Mouse (Mus musculus): ENCODE measurements around the gene Fcrlb. TPM values are rescaled to one million over a fixed set of nuclear protein-coding genes. Genes with fewer than 3 reads are reported as not detected.
A peak's percentile ranks its signal among the peaks of the same experiment; 100 is the strongest.

Gene Fcrlb
- polyA plus RNA-seq, 1 experiment, result not detected

GRCm38 (mm10) chr1:170896651-170897281 is 16.0 kb downstream of the Fcrlb start:
- Histone ChIP-seq H3K27ac (ENCODE audit: insufficient read depth, low read length) (no peak overlapping the region), H3K4me1 (ENCODE audit: control insufficient read depth, insufficient read depth, low read length) (no peaks in the 10 kb centered on the region), H3K4me3 (ENCODE audit: insufficient read depth, low read length) (no peak overlapping the region)
- no peak for TF ChIP-seq POLR2A (IDR thresholded peaks at IDR 0.05; ENCODE audit: low read depth, low read length)
- no peak for TF ChIP-seq CTCF (IDR thresholded peaks at IDR 0.05; ENCODE audit: borderline replicate concordance, insufficient read depth, low read length)

GRCm38 (mm10) chr1:170894603-170895602 is 17.8 kb downstream of the Fcrlb start:
- no peak for TF ChIP-seq POLR2A (IDR thresholded peaks at IDR 0.05; ENCODE audit: low read depth, low read length)
- no peak for TF ChIP-seq CTCF (IDR thresholded peaks at IDR 0.05; ENCODE audit: borderline replicate concordance, insufficient read depth, low read length)
- no peak overlapping the region for H3K4me3 ChIP-seq (ENCODE audit: insufficient read depth, low read length)

DNA sequence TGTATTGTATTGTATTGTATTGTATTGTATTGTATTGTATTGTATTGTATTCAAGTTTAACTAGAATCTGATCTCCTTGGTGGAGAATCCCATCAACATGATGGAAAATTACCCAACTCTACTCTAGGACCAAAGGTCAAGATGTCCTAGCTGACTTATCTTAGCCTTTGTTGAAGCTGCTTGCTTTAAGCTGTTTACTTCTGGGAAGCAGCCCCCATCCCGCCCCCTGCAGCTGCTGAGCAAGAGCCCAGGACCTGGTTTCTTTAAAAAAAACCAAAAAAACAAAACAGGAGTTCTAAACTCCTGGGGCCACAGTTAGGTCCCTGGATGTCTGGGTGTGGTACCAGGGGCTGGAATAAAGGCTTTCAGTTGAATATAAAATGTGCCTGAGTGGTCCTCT is 20.5 kb downstream of the Fcrlb start:
- H3K27ac ChIP-seq (ENCODE audit: insufficient read depth, low read length), result no peak overlapping the region

More at GRCm38 (mm10) chr1:170894603-170895602, 17.8 kb downstream of the Fcrlb start:
- H3K4me1 ChIP-seq (ENCODE audit: control insufficient read depth, insufficient read depth, low read length), result no peaks in the 10 kb centered on the region
- H3K27ac ChIP-seq (ENCODE audit: insufficient read depth, low read length), result no peak overlapping the region

GRCm38 (mm10) chr1:170891646-170892045 is 21.1 kb downstream of the Fcrlb start:
- Histone ChIP-seq H3K27ac (ENCODE audit: insufficient read depth, low read length) (no peak overlapping the region), H3K4me1 (ENCODE audit: control insufficient read depth, insufficient read depth, low read length) (peaks cover 7% of the 10 kb centered on the region; the same call in 1 of the 2 replicates), H3K4me3 (ENCODE audit: insufficient read depth, low read length) (no peak overlapping the region)
- TF ChIP-seq CTCF (IDR thresholded peaks at IDR 0.05; ENCODE audit: borderline replicate concordance, insufficient read depth, low read length) (no peak), POLR2A (IDR thresholded peaks at IDR 0.05; ENCODE audit: low read depth, low read length) (no peak)

More for the DNA sequence above, 20.5 kb downstream of the Fcrlb start:
- TF ChIP-seq POLR2A (IDR thresholded peaks at IDR 0.05; ENCODE audit: low read depth, low read length) (no peak), CTCF (IDR thresholded peaks at IDR 0.05; ENCODE audit: borderline replicate concordance, insufficient read depth, low read length) (no peak)
- H3K4me3 ChIP-seq (ENCODE audit: insufficient read depth, low read length), result no peak overlapping the region
- peaks cover 7% of the 10 kb centered on the region; the same call in 1 of the 2 replicates for H3K4me1 ChIP-seq (ENCODE audit: control insufficient read depth, insufficient read depth, low read length)

DNA sequence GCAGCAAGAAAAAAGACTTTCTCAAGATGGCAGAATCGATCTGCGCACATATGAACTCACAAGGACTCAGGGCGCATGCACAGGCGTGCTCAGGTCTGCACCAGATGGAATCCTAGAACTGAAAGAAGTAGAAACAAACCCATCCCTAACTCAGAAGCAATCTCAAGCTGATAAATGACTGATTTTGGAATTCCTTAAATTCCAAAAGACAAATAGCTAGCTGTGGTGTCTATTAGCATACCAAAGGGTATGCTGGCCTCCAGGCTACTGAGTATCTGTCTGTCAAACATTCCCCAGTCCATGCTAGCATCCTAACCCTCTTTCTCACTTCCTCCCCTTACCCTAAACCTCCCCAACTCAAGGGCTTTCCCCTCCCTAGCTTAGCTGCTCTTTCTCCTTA is 23.4 kb downstream of the Fcrlb start:
- H3K4me1 ChIP-seq (ENCODE audit: control insufficient read depth, insufficient read depth, low read length), result peaks cover 7% of the 10 kb centered on the region; the same call in 1 of the 2 replicates
- no peak overlapping the region for H3K27ac ChIP-seq (ENCODE audit: insufficient read depth, low read length)
- no peak overlapping the region for H3K4me3 ChIP-seq (ENCODE audit: insufficient read depth, low read length)
- TF ChIP-seq POLR2A (IDR thresholded peaks at IDR 0.05; ENCODE audit: low read depth, low read length), result no peak
- TF ChIP-seq CTCF (IDR thresholded peaks at IDR 0.05; ENCODE audit: borderline replicate concordance, insufficient read depth, low read length), result no peak

DNA sequence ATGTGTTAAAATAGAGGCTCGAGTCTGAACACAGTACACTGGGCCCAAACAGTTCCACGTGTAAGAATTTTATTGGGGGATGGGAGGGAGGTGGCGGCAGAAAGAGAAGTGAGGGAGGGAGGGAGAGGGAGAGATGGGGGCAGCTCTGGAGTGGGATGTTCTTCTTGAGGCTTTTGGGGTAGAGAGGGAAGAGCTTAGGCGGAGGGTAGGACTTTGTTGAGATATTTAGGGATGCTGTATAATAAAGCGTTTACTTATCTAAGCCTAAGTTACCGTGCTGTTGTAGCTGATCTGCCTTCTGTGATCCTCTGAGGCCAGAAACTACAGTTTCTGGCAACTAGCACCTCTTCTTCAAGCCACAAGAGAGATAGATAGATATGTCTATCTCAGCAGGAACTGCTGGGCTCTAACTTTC is 26.7 kb downstream of the Fcrlb start:
- Histone ChIP-seq H3K4me1 (ENCODE audit: control insufficient read depth, insufficient read depth, low read length) (peaks cover 7% of the 10 kb centered on the region; the same call in 1 of the 2 replicates), H3K4me3 (ENCODE audit: insufficient read depth, low read length) (no peak overlapping the region), H3K27ac (ENCODE audit: insufficient read depth, low read length) (no peak overlapping the region)
- no peak for TF ChIP-seq POLR2A (IDR thresholded peaks at IDR 0.05; ENCODE audit: low read depth, low read length)
- TF ChIP-seq CTCF (IDR thresholded peaks at IDR 0.05; ENCODE audit: borderline replicate concordance, insufficient read depth, low read length), result no peak

- Histone ChIP-seq H3K4me1 (ENCODE audit: control insufficient read depth, insufficient read depth, low read length) (peaks cover 7% of the 10 kb centered on the region; the same call in 1 of the 2 replicates), H3K27ac (ENCODE audit: insufficient read depth, low read length) (peak within 1 kb of the TSS; percentile 56), H3K4me3 (ENCODE audit: insufficient read depth, low read length) (peak within 1 kb of the TSS; percentile 84)
- peak; percentile 70 for TF ChIP-seq POLR2A (IDR thresholded peaks at IDR 0.05; ENCODE audit: low read depth, low read length)
- TF ChIP-seq CTCF (IDR thresholded peaks at IDR 0.05; ENCODE audit: borderline replicate concordance, insufficient read depth, low read length), result peak; percentile 69
Observed at GRCm38 (mm10) chr1:170884978-170885561, 27.7 kb downstream of the Fcrlb start, which contains the start of the genes Gm26620 and Dusp12. Gene Gm26620, plus strand, starts transcription at chr1:170885065. Gene Dusp12, minus strand, starts transcription at chr1:170885540.

DNA sequence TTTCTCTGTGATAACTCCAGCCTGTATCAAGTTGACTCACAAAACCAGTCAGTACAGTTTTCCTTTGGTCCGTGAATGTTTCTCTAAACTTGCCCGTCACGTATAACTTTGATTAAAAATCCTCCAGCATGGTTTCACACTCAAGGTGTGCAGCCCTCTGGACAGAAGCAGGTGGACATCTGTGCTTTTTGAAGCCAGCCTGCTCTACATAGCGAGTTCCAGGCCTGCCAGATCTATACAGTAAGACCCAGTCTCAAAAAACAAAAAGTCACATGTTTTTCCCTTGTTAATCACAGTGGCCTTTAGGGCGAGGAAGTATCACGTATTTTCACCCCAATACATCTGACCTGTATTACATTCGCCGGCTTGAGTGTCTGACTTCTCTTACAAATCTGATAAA is 28.4 kb downstream of the Fcrlb start:
- H3K4me3 ChIP-seq (ENCODE audit: insufficient read depth, low read length), result peak overlapping the region; percentile 84

DNA sequence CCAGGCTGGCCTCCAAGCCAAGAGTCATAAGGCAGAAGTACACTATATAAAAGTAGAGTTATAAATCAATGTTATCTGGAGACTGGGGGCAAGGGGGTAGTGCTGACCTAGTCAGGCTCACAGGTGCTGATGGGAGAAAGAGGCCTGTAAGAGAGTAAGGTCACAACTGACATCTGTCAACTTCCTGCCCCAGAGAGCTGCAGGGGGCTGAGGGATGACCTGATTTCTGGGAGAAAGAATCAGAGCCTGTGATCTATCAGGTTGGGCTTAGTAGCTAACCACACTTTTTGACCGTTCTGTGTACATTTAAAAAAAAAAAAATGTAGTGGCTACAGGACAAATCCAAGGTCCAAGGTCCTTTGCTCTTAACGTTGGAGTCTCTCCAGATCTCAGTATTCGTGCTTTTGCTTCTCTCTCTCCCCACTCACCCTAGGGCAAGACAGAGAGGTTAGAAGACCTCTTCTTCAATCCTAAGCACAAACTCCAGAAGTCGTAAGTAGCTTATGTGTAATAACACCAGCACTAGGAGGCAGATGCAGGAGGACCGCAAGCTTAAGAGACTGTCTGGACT is 29.7 kb downstream of the Fcrlb start:
- TF ChIP-seq POLR2A (IDR thresholded peaks at IDR 0.05; ENCODE audit: low read depth, low read length) (no peak), CTCF (IDR thresholded peaks at IDR 0.05; ENCODE audit: borderline replicate concordance, insufficient read depth, low read length) (no peak)
- H3K4me3 ChIP-seq (ENCODE audit: insufficient read depth, low read length), result no peak overlapping the region
- H3K27ac ChIP-seq (ENCODE audit: insufficient read depth, low read length), result no peak overlapping the region
- no peaks in the 10 kb centered on the region; the same call in 1 of the 2 replicates for H3K4me1 ChIP-seq (ENCODE audit: control insufficient read depth, insufficient read depth, low read length)

More for the DNA sequence above, 28.4 kb downstream of the Fcrlb start:
- Histone ChIP-seq H3K27ac (ENCODE audit: insufficient read depth, low read length) (no peak overlapping the region), H3K4me1 (ENCODE audit: control insufficient read depth, insufficient read depth, low read length) (peaks cover 3% of the 10 kb centered on the region; the same call in 1 of the 2 replicates)
- TF ChIP-seq CTCF (IDR thresholded peaks at IDR 0.05; ENCODE audit: borderline replicate concordance, insufficient read depth, low read length) (no peak), POLR2A (IDR thresholded peaks at IDR 0.05; ENCODE audit: low read depth, low read length) (no peak)

Measured in embryonic fibroblast, embryonic 13.5 days (primary cell).